Mouse (Mus musculus) erythroid progenitor cell, adult 5-6 weeks (primary cell): ENCODE results near the gene Dnase1l3. TPM values are rescaled to one million over a fixed set of nuclear protein-coding genes. Genes with fewer than 3 reads are reported as not detected.

ENCODE experiments used
- ATAC-seq: replicated peaks from 2 replicates; pipeline ENCODE4 v1.8.0; 2016; ENCODE audit warnings: moderate number of reproducible peaks, mild to moderate bottlenecking, moderate TSS enrichment, inconsistent platforms; ENCODE audit not compliant: poor library complexity, low FRiP score, severe bottlenecking
- total RNA-seq, 2 experiments: library from RNA; stranded (forward) in 1 of 2; stranded (reverse) in 1 of 2; fragments of 150-400 nt in 1 of 2; fragments of 186-747, 209-891 nt in 1 of 2; gene quantifications; 2 replicates each; pipeline versions ENCODE4 v1.2.3 to v1.2.4; 2015 to 2017; ENCODE audit warnings: low replicate concordance in 2 of 2

Dnase1l3 gene
- total RNA-seq (2015; ENCODE audit: low replicate concordance) (0.36 and 1.7 TPM in 2 replicates), total RNA-seq (2017; ENCODE audit: low replicate concordance) (not detected in 2 replicates)

- ATAC-seq = no peak
Measured at GRCm38 (mm10) chr14:7994271-7994767, at the start of gene Dnase1l3. TSS of gene Dnase1l3 (minus strand) at chr14:7994573.

- no peak for ATAC-seq
Measured at GRCm38 (mm10) chr14:8042577-8042976, 48.2 kb upstream of the Dnase1l3 start.

DNA sequence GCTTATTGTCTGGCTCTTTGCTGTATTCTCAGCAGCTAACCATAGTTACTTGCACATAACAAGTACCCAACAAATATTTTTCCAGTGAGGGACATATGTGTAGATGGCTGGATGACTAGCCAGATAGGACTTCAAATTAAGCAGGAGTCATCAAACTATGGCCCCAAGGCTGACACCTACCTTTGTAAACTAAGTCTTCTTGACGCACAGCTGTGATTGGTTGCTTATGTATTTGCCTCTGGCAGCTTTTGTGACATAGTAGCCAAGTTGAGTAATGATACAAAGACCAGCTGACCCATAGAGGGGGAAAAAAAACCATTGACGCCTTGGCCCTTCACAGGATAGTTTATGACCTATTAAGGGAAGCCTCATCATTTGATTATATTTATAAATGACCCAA, 47.7 kb upstream of the Dnase1l3 start:
- ATAC-seq = no peak

GRCm38 (mm10) chr14:8040911-8041678, 46.7 kb upstream of the Dnase1l3 start:
- no peak for ATAC-seq

GRCm38 (mm10) chr14:8040179-8040578, 45.8 kb upstream of the Dnase1l3 start:
- ATAC-seq = no peak

DNA sequence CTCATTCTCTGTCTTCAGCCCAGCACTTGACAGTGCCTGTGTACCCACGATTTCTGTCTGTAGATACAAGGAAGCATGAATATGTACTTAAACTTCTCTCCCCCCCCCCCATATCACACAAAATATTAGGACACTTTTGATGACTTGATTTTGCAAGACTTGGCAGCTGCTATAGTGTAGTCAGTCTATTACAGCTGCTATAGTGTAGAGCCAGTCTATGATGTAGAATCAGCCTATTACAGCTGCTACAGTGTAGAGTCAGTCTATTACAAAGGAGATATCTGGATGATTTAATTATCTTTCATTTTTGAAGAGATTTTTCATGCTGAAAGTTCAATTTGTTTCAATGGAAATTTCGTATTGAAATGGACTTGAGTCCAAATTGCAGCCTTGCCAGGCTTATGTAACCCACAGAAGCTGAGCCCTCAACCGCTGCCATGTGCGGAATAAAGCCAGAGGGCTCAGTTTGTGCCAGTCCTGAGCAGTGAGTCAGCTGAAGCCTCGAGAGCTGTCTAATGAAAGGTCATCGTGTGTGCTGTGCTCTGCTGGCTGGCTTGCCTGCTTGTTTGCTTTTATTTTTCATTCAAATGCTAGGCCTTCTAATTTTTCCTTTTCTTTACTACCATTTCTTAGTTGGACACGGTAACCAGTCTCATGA, 44.5 kb upstream of the Dnase1l3 start:
- no peak for ATAC-seq

- ATAC-seq = no peak
Measured at GRCm38 (mm10) chr14:8038150-8038549, 43.8 kb upstream of the Dnase1l3 start.

DNA sequence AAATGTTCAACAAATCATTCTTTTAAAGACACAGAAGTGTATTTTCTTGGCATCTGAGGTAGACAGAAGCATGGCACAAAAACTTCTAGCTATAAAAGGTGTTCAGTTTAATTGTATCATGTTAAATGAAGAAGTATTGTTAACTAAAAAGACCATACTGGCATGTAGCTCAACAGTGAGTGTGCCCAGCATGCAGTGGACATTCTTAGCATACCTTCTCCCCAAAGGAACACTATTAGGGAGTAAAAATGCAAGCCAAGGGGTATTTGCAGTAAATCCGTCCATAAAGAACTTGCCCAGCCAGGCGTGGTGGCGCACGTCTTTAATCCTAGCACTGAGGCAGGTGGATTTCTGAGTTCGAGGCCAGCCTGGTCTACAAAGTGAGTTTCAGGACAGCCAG, 42.0 kb upstream of the Dnase1l3 start:
- ATAC-seq = no peak

DNA sequence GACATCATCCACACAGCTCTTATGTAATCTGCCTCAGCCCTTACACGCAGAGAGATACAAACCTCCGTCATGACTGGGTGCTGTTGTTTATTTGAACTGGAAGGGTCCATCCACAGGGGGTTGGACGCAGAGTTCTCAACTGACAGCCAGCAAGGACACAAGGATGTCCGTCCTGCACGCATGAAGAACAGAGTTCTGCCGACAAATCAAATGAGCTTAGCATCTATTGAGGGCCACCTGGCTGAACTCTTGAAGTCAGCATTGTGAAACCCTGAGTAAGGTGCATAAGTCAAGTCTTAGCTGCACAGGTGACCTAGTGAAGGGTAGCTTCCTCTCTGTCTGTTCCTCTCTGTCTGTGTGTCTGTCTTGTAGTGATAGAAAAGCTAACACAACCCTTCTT, 41.6 kb upstream of the Dnase1l3 start:
- no peak for ATAC-seq

DNA sequence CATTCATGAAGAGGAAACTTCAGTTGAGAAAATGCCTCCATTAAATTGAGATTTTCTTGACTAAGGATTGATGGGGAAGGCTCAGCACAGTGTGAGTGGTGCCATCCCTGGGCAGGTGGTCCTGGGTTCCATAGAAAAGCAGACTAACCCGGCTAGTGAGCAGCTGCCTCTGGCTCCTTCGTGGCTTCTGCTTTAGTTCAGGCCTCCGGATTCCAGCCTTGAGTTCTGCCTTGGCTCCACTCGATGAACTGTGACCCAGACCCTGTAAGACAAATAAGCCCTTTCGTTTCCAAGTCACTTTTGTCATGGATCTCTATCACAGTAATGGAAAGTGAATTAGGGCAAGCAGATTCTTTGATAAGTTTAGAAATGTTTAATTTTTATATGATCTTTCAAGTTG, 40.2 kb upstream of the Dnase1l3 start:
- ATAC-seq = no peak

DNA sequence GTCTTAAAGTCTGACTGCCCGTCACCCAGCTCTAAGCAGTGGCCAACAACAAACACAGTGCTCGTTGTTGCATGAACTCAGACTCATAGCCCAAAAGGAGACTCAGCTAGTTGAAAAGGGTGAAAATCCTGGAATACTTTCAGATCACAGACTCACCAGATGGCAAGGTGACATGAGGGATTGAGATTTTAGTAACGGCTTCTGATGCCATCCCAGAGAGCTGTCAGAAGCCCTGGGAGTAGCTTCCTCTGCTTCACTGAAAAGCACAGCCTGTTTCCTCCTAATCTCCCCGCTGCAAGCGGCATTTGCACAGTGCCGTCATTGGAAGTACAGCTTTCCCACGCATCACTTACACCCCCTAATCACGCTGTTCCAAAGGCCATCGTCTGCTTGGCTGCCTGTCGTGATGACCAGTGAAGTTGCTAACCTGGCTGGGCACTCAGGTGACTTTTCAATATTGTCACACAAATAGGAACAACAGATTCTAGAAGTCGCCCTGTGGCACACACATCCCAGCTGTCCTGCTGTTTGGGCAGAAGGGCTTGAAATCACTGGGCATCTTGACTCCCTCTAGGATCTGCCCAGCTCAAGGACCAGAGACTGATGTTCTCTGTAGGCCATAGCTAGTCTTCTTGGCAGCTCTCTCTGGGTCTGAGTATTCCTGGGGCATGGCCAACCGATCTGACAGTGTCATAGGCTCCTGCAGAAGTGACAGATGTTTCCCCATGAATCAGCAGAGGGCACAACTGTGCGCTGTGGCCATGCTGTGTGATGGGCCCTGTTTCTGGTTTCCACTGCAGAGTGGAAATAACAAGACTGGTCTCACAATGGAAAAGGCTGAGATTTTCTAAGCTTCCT, 37.9 kb upstream of the Dnase1l3 start:
- ATAC-seq = no peak

DNA sequence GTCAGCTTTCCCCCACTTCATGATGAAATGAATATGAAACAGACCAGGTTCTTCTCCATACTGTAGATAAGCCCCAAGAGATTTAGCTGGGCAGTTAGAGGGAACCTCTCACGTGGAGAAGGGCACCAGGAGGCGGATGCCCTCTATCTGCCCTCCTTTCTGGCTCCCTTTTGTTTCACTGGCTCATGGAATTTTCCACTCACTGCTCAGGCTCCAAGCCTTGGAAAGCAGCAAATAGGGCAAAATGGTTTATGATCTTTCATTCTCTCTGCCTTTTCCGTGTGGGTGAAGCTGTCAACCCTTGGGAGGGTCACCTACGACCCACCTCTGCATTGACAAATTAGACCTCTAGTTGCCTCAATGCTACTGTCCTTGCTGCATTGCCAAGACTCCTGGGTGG, 36.2 kb upstream of the Dnase1l3 start:
- ATAC-seq = no peak

DNA sequence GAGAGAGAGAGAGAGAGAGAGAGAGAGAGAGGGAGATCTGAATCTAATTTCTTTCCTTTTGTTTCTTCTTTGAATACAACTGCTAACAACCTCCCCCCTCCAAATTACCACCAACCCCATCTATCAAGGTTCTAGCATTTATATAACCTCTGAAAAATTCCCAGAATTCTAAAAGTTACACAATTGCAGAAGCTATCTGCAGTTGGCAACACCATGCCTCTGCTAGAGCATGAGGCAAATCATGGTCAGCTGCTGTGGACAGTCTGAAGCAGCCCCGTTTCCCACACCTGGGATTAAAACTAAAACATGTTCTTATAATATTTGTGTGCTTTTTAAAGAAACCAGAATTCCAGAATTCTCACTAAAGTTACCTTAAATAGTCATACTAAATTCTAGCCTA, 35.4 kb upstream of the Dnase1l3 start:
- no peak for ATAC-seq

- no peak for ATAC-seq
Measured at GRCm38 (mm10) chr14:8028086-8028485, 33.7 kb upstream of the Dnase1l3 start.

- no peak for ATAC-seq
Measured at GRCm38 (mm10) chr14:8026769-8027531, 32.6 kb upstream of the Dnase1l3 start.

DNA sequence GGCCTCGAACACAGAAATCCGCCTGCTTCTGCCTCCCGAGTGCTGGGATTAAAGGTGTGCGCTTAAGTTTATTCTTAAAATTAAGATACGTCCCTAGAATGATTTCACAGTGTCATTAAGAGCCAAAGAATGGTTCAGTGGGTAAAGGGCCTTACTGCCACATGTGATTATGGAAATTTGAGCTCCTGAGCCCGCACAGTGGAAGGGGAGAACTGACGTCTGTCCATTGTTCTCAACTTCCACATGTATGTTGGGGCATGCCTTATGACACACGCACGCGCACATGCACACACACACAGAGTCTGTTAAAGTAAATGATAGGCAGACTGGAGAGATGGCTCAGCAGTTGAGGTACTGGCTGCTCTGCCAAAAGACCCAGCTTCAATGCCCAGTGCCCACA, 30.6 kb upstream of the Dnase1l3 start:
- no peak for ATAC-seq

DNA sequence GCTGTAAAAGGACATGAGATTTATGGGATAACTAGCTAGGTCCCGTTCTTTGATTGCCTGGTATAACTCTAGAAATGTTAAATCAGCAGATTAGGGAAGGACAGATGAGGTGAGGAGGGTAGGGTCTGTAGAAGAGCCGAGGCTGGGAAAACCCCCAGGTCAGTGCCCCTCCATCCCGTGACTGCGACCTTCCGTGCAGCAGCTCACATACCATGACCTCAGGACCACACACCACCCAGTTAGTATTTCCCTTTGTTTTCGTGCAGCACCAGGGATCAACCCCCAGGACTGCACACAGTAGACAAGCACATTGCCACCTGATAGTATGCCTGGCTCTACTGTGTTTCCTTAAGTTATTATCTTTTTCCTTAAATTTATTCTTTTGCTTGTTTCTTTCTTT, 30.1 kb upstream of the Dnase1l3 start:
- no peak for ATAC-seq

DNA sequence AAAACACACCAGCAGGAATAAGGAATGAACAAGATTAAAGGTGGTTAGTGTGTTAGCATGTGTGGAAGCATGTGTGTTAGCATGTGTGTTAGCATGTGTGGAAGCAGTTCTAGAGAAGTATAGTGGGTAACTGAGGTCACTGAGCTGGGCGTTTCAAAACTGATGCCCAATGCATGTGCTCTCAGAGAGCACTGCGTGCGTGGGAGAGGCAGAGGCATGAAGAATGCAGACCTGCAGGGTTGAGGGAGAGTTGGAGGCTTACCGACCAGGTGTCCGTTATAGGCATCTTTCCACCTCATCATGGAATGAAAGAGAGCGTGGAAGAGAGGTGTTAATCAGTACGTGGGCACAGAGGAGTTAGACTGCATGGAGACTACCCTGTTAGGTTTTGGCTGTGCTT, 26.2 kb upstream of the Dnase1l3 start:
- ATAC-seq = no peak

DNA sequence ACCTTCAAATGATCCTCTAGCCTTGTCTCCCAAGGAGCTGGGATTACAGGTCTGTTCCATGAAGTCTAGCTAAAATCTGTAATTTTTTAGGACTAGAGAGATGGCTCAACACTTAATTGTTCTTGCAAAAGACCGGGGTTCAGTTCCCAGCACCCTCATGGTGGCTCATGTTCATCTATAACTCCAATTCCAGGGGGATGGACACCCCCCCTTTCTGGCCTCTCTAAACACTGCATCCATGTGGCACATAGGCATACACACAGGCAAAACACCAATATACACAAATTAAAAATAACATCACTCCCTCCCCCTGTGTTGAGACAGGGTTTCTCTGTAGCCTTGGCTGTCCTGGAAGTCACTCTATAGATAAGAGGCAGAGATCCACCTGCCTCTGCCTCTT, 25.6 kb upstream of the Dnase1l3 start:
- no peak for ATAC-seq

DNA sequence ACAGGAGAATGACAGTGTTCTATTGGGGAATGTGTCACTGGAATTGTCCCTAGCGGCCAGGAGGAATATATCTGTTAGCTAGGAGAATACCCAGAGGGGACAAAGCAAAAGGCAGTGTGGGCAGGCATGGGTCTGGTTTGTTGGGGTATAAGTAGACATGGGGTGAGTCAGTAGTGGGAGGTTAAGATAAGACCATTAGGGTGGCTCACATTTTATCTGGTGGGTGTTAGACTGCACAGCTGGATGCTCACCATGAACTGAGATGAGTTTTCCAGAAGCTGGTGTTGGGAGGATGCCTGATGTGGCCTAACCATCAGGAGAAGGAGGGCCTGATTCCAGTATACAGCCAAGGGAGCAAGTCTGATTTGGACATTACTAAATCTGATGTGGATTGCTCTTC, 22.6 kb upstream of the Dnase1l3 start:
- ATAC-seq = no peak
